ENCODE assay signal across 17 mouse cellular contexts in genomic region chr9:114443351-114443750, GRCm38 (mm10). TPM values are rescaled to one million over a fixed set of nuclear protein-coding genes. Genes with fewer than 3 reads are reported as not detected.
A peak's percentile ranks its signal among the peaks of the same experiment; 100 is the strongest.
DNase-seq lines count a peak whose midpoint lies in the region; ATAC-seq lines count a peak whose summit lies in the region.
"Had no signal": no experiment of that assay in that cellular context is flagged by ENCODE, and none has a peak within 500 bp of the region (broad histone marks: within the 10 kb centered on the region; RNA-seq: fewer than 3 reads in every experiment).

No protein-coding gene starts in this region.

- peak; percentile 12 for DNase-seq in lung, postnatal 25 days (ENCODE audit: low spot score)
- DNase-seq in lung, adult 18-20 months: no peak
- peak; percentile 91 for DNase-seq in induced T-regulatory cell, adult 2 months (ENCODE audit: low read depth)
- DNase-seq in thymus, postnatal 10 days (ENCODE audit: low spot score in 2 of 2): peak; percentile 78 to 87
- DNase-seq in layer of hippocampus, postnatal 10 days (ENCODE audit: low spot score in 2 of 2): no peak
- DNase-seq in cerebellum, adult 9-11 months: no peak
- DNase-seq: adrenal gland, postnatal 14 days; cerebellum, adult 8-10 months; gastrocnemius, postnatal 14 days; heart, adult 18-20 months; kidney, adult 2 months; liver, postnatal 0 days; lung, postnatal 10 days; right cerebral cortex, postnatal 14 days; spleen, adult 18-20 months had no signal

- no peak for ATAC-seq in frontal cortex, adult (ENCODE audit: low TSS enrichment)
- ATAC-seq: forebrain, embryonic 14.5 days; liver, postnatal 0 days had no signal

RNA-seq across cellular contexts. Expression of gene Tmppe, which starts 42.4 kb away (rescaled TPM):
- total RNA-seq in layer of hippocampus, postnatal 10 days (2021): 1 to 10 TPM; 8.2 to 9.4 TPM

RNA-seq across cellular contexts. Expression of gene Glb1, which starts 42.5 kb away (rescaled TPM):
- 10 to 100 TPM; 28.6 to 29.2 TPM for total RNA-seq in layer of hippocampus, postnatal 10 days (2021)

RNA-seq across cellular contexts. Expression of gene Crtap, which starts 52.9 kb away (rescaled TPM):
- 10 to 100 TPM; 13.0 to 13.5 TPM for total RNA-seq in layer of hippocampus, postnatal 10 days (2021)

Comparison
In these comparisons a context has a peak if more than half of its experiments do, and no peak if none do; other contexts are left out.
1. DNase-seq: peak in lung, postnatal 25 days (single experiment), induced T-regulatory cell, adult 2 months (single experiment) and thymus, postnatal 10 days (2 of 2); none in lung, adult 18-20 months (0 of 2), layer of hippocampus, postnatal 10 days (0 of 2) and cerebellum, adult 9-11 months (single experiment).